Mouse (Mus musculus) erythroid progenitor cell, adult 5-6 weeks (primary cell): ENCODE measurements around the gene Tab3. TPM values are rescaled to one million over a fixed set of nuclear protein-coding genes. Genes with fewer than 3 reads are reported as not detected.

Source experiments
- ATAC-seq: replicated peaks from 2 replicates; pipeline ENCODE4 v1.8.0; 2016; ENCODE audit warnings: moderate number of reproducible peaks, mild to moderate bottlenecking, moderate TSS enrichment, inconsistent platforms; ENCODE audit not compliant: poor library complexity, low FRiP score, severe bottlenecking
- total RNA-seq, 2 experiments: library from RNA; stranded (forward) in 1 of 2; stranded (reverse) in 1 of 2; fragments of 150-400 nt in 1 of 2; fragments of 186-747, 209-891 nt in 1 of 2; gene quantifications; 2 replicates each; pipeline versions ENCODE4 v1.2.3 to v1.2.4; 2015 to 2017; ENCODE audit warnings: low replicate concordance in 2 of 2

Tab3 gene
- total RNA-seq (2015; ENCODE audit: low replicate concordance), result 64.1 and 97.3 TPM in 2 replicates
- 47.0 and 54.3 TPM in 2 replicates for total RNA-seq (2017; ENCODE audit: low replicate concordance)

DNA sequence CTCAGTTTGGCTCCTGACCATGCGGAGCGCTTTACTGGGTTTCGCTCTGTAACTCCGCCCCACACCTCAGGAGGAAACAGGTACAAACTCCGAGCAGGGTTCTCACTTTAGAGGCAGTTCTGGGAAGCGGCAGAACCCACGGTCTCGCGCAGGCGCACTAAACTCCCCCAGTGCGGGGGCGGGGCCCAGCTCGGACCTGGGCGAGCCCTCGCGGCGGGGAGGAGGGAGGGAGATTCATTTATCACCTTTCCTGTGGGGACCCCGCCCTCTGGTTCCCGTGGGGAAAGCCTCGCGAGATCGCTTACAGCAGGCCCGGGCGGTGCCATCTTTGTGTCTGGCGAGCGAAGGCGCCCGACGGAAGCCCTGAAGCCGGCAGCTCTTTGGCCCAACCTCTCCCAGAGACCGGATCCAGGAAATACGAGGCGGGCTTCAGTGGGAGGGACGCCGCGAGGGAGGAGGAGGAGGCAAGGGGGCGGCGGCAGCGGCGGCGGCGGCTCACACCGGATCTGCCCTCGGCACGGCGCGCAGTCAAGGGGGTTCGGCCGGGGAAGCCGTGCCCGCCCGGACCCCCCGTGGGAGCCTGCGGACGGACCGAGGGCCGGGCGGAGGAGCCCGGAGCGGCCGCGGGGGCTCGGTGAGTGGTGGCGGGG is at the start of gene Tab3:
TSS of gene Tab3 (plus strand) at position 491 of the 650 bp plus-strand sequence.
- peak; percentile 96 for ATAC-seq

DNA sequence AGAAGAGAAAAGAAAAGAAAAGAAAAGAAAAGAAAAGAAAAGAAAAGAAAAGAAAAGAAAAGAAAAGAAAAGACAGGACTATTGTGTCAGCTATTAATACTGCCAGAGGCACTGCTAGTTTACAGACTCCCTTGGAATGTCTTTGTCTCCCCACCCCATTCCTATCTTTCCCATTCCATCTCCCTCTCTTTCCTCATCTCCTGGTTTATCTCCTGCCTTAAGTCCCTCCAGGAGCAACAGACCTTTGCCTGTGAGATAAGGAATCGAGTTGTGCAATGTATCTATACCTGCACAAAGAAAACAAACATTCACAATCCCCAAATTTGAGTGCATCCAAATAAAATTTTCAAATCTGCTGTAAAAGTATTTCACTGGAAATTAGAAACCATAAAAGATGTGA is 48.3 kb upstream of the Tab3 start:
- no peak for ATAC-seq

DNA sequence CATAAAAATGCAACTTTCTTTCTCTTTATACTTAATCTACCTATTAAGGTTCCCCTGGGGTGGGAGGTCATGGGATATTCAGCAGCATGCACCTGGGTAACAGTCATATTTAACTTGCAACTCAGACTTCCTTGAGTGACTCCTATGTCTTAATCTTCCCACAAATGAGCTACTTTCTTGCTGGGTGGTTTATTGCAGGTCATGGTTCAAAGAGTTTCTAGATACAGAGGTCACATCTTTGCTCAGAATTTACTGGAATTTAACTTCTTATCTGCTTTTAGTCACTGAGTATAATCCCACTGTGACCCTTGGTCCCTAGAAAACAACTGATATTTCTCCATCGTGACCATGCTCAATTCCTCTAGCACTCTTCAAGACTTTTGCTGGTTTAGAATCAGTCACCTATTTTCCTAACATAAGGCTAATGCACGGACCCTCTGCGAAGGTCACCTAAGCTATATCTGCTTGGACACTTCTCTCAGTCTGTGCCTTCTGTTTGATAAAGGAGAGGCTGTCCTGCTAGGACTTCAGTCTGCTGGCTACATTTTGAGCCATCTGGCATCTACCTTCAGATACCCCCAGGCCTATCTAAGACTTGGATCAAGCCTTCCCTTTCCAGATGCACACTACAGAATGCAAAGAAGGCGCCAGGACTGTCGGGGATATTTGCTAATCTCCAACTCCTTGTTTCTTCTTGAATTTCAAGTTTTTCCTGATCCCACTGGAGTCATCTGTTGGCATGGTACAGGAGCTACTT is 47.4 kb upstream of the Tab3 start:
- no peak for ATAC-seq

DNA sequence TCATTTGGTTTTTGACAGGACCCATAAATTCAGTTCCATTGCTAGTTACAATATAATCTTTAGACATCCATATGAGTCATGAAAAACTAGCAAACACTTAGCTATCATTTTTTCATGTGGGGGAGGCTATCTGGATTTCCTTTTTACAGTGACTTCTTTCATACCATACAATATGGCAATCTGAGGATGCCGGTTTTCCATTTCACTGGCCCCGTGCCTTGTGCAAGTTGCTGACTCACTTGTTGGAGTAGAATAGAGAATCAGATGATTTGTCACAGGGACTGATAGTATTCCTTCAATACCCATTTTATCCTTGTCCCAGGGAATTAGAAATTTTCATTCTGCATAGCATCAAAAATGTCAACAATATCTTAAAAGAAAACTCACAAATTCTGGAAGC is 14.9 kb upstream of the Tab3 start:
- no peak for ATAC-seq

DNA sequence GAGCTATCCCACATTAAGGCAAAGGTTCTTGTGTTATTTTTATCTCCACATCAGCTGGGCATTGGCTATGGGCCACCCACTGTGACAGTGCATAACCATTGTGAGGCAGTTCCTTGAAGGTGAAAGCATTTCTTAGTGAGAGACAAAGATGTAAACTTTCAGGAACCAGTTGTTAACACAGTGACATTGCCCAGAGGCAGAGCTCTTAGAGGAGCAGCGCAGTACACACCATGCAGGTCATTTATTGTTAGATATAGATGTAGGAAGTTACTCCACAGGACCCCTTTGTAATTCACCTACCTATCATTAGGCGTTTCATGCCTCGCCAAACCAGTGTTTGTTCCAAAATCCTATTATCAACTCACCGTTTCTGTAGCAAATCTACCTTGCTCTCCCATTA is 7.6 kb upstream of the Tab3 start:
- no peak for ATAC-seq

DNA sequence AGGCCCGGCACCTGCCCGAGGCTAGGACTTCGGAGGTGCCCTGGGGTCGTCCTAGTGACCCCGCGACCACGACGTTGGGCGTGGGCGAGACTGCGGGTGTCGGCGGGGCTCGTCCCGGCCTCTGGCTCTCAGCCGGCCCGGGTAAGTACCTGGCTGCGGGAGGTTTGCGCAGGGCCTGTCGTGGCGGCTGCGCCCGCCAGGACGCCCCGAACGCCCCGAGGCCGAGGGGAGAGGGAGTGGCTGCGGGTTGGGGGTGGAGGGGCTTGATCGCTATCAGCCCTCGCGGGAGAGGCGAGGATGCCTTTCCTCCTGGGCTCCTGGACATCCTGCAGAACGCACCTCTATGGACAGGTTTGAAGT is 340 bp downstream of the Tab3 start:
- peak; percentile 28; the same call in 1 of the 2 replicates for ATAC-seq

DNA sequence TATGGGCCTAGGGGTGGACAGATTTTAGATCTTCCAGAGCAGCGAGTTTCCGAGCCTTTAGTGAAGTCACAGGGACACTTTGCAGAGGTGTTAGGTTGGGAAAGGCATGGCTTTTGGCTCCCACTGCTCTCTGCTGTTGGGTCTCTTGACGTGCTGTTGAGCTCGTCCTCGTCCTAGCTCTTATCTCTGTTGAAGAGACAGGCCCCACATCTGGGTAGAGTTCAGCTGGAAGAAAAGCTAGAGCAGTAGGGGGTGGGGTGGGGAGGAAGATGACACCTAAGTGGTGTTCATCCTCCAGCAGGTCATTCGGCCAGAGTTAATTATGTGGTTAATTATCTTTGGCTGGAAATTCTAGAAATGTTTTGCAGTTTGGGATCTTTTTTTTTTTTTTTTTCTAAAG is 2.5 kb downstream of the Tab3 start:
- ATAC-seq, result peak; percentile 32; the same call in 1 of the 2 replicates

DNA sequence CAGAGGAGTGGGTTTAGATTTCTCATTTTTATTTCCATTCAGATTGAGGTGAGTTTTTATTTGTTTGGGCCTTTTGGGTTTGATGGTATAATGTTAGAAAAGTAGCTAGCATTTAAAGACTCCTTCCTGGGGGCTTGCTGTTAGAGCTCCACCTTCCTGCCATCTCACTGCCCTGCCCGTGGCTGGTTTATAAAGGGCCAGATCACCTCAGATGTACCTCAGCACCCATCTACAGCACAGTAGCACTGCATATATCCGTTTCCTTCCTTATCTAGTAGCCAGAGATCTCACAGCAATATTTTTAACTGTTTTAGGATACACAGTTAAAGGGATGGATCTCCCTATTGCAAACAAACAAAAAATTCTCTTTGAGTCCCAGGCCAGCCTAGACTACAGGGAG is 6.9 kb downstream of the Tab3 start:
- ATAC-seq, result 0 out of 2 replicates have a peak, but pooled peaks have one; percentile 37

DNA sequence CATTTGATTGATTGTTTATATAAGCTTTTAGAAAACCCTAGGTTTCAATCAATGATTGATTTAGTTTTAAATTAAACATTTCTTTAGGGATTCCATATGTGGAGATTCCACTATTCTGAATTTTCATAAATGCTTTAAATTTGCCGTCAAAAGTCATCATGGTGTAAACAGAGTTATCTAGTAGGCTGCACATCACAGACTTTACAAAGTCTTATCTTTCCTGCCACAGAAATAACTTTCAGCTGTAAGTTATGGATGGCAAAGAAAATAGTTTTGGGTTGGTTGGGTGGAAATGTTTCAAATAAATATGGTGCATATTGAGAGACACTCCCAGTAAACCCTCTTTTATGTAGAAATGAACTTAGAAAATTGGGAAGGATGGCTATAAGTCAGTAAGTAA is 8.7 kb downstream of the Tab3 start:
- peak; percentile 80 for ATAC-seq

DNA sequence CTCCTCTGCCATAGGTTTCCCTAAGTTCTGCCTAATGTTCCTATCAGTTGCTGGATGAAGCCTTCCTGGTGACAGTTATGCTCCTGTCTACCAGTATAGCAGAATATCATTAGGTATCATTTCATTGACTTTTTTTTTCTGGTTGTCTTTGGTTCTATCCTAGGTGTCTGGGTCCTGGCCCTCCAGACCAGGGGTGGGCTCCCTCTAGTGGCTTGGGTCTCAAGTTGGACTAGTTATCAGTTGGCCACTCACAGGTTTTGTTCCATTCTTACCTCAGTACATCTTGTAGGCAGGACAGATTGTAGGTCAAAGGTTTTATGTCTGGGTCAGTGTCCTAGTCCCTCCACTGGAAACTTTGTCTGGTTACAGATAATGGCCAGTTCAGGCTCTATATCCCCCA is 11.8 kb downstream of the Tab3 start:
- ATAC-seq, result peak; percentile 65; the same call in 1 of the 2 replicates

DNA sequence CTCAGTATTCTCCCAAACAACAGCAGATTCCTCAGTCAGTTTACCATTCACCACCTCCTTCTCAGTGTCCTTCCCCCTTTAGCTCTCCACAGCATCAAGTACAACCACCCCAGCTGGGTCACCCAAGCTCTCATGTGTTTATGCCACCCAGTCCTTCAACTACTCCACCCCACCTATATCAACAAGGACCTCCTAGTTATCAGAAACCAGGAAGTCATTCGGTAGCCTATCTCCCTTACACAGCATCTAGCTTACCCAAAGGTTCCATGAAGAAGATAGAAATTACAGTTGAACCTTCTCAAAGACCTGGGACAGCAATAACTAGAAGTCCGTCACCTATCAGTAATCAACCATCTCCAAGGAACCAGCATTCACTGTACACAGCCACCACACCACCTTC is 40.9 kb downstream of the Tab3 start:
- peak; percentile 95 for ATAC-seq

DNA sequence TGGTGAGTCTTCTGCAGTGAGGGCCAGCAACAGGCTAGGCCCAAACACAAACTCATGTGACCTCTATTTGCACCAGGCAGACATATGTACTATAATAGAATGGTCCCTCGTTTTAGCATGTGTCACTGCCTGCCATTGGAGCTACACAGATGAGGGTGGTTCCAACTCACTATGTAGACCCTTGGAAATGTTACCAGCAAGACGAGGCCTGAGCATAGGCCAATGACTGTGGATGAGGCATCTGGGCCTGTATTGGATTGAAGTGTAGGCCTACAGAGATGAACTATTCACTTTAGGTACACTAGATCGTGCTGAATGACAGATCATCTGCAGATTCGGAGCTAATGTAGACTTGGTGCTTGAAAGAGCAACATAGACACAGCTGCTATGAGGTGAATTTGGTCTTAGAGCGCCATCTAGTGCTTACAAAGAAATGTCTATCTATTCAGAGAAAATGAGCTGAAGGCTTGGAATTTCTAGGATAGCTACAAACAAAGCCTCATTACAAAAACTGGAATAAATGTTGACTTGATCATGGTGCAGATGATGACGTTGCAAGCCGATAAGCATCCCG is 72.5 kb downstream of the Tab3 start:
- peak; percentile 63; the same call in 1 of the 2 replicates for ATAC-seq

DNA sequence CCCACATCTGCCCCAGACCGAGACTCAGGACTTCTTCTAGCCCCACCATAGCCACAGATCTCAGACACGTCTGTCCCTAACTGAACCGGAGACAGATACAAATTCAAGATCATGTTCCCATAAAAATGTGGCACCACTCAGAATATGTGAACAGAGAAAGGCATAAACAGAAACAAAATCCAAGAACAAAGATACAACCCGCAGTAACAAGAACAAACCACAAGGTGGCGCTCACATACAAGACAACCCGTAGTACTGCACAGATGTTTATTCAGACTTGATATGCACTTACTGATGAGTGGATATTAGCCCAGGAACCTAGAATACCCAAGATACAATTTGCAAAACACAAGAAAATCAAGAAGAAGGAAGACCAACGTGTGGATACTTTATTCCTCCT is 103.0 kb downstream of the Tab3 start:
- ATAC-seq, result no peak

DNA sequence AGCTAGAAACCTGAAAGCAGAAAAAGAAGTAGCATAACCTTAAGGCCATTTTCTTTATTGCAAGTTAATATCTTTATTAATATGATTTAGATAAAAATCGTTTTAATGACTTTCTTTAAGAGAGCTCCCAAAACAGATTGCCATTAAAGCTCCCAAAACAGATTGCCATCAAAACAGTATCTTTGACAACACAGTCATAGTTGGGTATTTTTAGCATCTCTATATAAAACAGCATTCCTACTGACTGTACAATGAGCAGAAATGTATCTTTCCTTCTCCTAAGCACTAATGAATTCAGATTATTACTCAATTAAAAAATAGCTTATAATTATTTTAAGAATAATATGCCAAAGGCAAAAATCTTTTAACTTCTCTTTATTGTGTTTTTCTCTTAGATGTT is 108.3 kb downstream of the Tab3 start:
- ATAC-seq, result no peak

DNA sequence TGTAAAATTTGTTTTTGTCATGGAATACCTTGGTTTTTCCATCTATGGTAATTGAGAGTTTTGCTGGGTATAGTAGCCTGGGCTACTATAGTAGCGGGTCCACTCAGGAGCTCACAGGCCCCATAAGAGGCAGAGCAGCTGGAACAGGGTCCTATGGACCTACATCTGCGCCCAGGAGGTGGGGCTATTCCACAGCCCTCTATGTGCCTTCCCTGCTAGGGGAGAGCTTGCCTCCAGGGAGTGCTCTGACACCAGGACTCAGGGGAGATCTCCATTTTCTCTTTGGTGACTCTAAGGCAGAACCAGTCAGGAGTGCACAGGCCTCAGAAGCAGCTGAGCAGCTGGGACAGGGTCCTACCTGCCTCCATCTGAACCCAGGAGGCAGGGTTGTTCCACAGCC is 109.9 kb downstream of the Tab3 start:
- no peak for ATAC-seq

Other genes starting within 250 kb of the Tab3 start
- 6.3 and 9.4 TPM in 2 replicates for gene Gk, start 202.8 kb downstream of the Tab3 start, total RNA-seq (2015; ENCODE audit: low replicate concordance)
- gene Gk, start 202.8 kb downstream of the Tab3 start, total RNA-seq (2017; ENCODE audit: low replicate concordance), result 2.2 and 12.8 TPM in 2 replicates